Mouse (Mus musculus): ENCODE data around the gene Pik3c2b. TPM values are rescaled to one million over a fixed set of nuclear protein-coding genes. Genes with fewer than 3 reads are reported as not detected.

Pik3c2b gene
- polyA plus RNA-seq, 2 experiments: 0.48 to 0.76 TPM

- no peaks in the 10 kb centered on the region for H3K9me3 ChIP-seq (ENCODE audit: control insufficient read depth, low read length)
- no peak overlapping the region for H3K27ac ChIP-seq
- no peak overlapping the region for H3K9ac ChIP-seq (replicated peaks)
- TF ChIP-seq EP300 (IDR thresholded peaks at IDR 0.05; ENCODE audit: low read depth): no peak
- TF ChIP-seq CTCF (IDR thresholded peaks at IDR 0.05; ENCODE audit: low read depth): no peak
- no peaks in the 10 kb centered on the region for H3K27me3 ChIP-seq (ENCODE audit: control insufficient read depth, insufficient read depth, low read length)
- no peak overlapping the region for H3K4me2 ChIP-seq (ENCODE audit: low read depth)
- no peak for DNase-seq (ENCODE audit: low read depth in 3 of 3, low spot score in 3 of 3)
- peaks cover 0 to 27% of the 10 kb centered on the region in 2 experiments; a peak in 2 of 4 replicates for H3K4me1 ChIP-seq (replicated peaks; ENCODE audit: control insufficient read depth in 2 of 2, insufficient read depth in 2 of 2, low read length in 1 of 2)
- no peak overlapping the region for H3K4me3 ChIP-seq (ENCODE audit: insufficient read depth in 1 of 2, low read depth in 2 of 2, low read length in 2 of 2)
- H3K36me3 ChIP-seq (replicated peaks; ENCODE audit: control insufficient read depth, insufficient read depth, low read depth): no peaks in the 10 kb centered on the region
- ATAC-seq (ENCODE audit: insufficient read depth): no peak
- 52% methylated on average over 16 of the region's 16 CpGs for WGBS (ENCODE audit: insufficient replicate concordance)
Measured at GRCm38 (mm10) chr1:133071666-133072381, 26.4 kb downstream of the Pik3c2b start.

DNA sequence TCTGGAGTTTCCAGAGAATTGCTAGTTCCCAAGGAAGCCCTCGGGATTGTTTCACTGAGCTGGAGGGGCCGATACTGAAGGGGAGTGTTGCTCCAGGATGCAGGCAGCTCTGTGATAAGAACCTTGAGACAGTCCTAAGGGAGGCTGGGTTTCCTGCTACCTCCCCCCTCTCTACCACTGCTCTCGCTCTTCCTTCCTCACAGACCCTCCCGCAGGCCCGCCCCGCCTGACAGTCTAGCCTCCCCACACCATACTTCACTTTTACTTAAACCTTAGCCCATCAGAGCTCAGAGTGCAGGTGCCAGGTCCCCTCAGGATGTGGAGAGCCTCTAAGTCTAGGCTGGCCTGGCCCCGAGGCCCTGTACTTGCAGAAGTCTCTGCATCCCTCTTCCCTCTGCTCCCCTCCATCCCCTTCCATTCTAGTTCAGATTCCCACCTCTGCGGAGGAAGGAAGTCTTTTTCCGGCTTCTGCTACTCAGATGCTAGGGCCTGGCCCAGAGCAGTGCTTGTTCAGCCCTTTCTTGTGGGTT is 27.9 kb downstream of the Pik3c2b start:
- Histone ChIP-seq H3K27ac (no peak overlapping the region), H3K4me1 (replicated peaks; ENCODE audit: control insufficient read depth in 2 of 2, insufficient read depth in 2 of 2, low read length in 1 of 2) (peaks cover 0 to 30% of the 10 kb centered on the region in 2 experiments; a peak in 2 of 4 replicates), H3K4me3 (ENCODE audit: insufficient read depth in 1 of 2, low read depth in 2 of 2, low read length in 2 of 2) (no peak overlapping the region), H3K4me2 (ENCODE audit: low read depth) (no peak overlapping the region), H3K9me3 (ENCODE audit: control insufficient read depth, low read length) (no peaks in the 10 kb centered on the region), H3K36me3 (replicated peaks; ENCODE audit: control insufficient read depth, insufficient read depth, low read depth) (no peaks in the 10 kb centered on the region), H3K9ac (replicated peaks) (no peak overlapping the region), H3K27me3 (ENCODE audit: control insufficient read depth, insufficient read depth, low read length) (no peaks in the 10 kb centered on the region)
- 9% methylated on average over 9 of the region's 9 CpGs for WGBS (ENCODE audit: insufficient replicate concordance)
- DNase-seq (ENCODE audit: low read depth in 3 of 3, low spot score in 3 of 3) (no peak), ATAC-seq (ENCODE audit: insufficient read depth) (peak; percentile 69)
- no peak for TF ChIP-seq CTCF (IDR thresholded peaks at IDR 0.05; ENCODE audit: low read depth)
- no peak for TF ChIP-seq EP300 (IDR thresholded peaks at IDR 0.05; ENCODE audit: low read depth)

GRCm38 (mm10) chr1:133074541-133074940 is 29.1 kb downstream of the Pik3c2b start:
- no peak overlapping the region for H3K4me2 ChIP-seq (ENCODE audit: low read depth)
- H3K36me3 ChIP-seq (replicated peaks; ENCODE audit: control insufficient read depth, insufficient read depth, low read depth): no peaks in the 10 kb centered on the region
- H3K9ac ChIP-seq (replicated peaks): no peak overlapping the region
- H3K4me1 ChIP-seq (replicated peaks; ENCODE audit: control insufficient read depth in 2 of 2, insufficient read depth in 2 of 2, low read length in 1 of 2): peaks cover 0 to 30% of the 10 kb centered on the region in 2 experiments; a peak in 2 of 4 replicates
- 79% methylated on average over 13 of the region's 13 CpGs for WGBS (ENCODE audit: insufficient replicate concordance)
- TF ChIP-seq CTCF (IDR thresholded peaks at IDR 0.05; ENCODE audit: low read depth) (no peak), EP300 (IDR thresholded peaks at IDR 0.05; ENCODE audit: low read depth) (no peak)
- no peak for ATAC-seq (ENCODE audit: insufficient read depth)
- H3K27ac ChIP-seq: no peak overlapping the region
- H3K9me3 ChIP-seq (ENCODE audit: control insufficient read depth, low read length): no peaks in the 10 kb centered on the region
- H3K4me3 ChIP-seq (ENCODE audit: insufficient read depth in 1 of 2, low read depth in 2 of 2, low read length in 2 of 2): no peak overlapping the region
- no peak for DNase-seq (ENCODE audit: low read depth in 3 of 3, low spot score in 3 of 3)
- H3K27me3 ChIP-seq (ENCODE audit: control insufficient read depth, insufficient read depth, low read length): no peaks in the 10 kb centered on the region

- no peaks in the 10 kb centered on the region for H3K9me3 ChIP-seq (ENCODE audit: control insufficient read depth, low read length)
- no peaks in the 10 kb centered on the region for H3K36me3 ChIP-seq (replicated peaks; ENCODE audit: control insufficient read depth, insufficient read depth, low read depth)
- WGBS (ENCODE audit: insufficient replicate concordance): 48% methylated on average over 6 of the region's 6 CpGs
- H3K27ac ChIP-seq: no peak overlapping the region
- TF ChIP-seq EP300 (IDR thresholded peaks at IDR 0.05; ENCODE audit: low read depth): no peak
- TF ChIP-seq CTCF (IDR thresholded peaks at IDR 0.05; ENCODE audit: low read depth): no peak
- DNase-seq (ENCODE audit: low read depth in 3 of 3, low spot score in 3 of 3): no peak
- no peak overlapping the region for H3K9ac ChIP-seq (replicated peaks)
- no peaks in the 10 kb centered on the region for H3K27me3 ChIP-seq (ENCODE audit: control insufficient read depth, insufficient read depth, low read length)
- no peak overlapping the region for H3K4me2 ChIP-seq (ENCODE audit: low read depth)
- ATAC-seq (ENCODE audit: insufficient read depth): no peak
- peaks cover 0 to 27% of the 10 kb centered on the region in 2 experiments; a peak in 2 of 4 replicates for H3K4me1 ChIP-seq (replicated peaks; ENCODE audit: control insufficient read depth in 2 of 2, insufficient read depth in 2 of 2, low read length in 1 of 2)
- no peak overlapping the region for H3K4me3 ChIP-seq (ENCODE audit: insufficient read depth in 1 of 2, low read depth in 2 of 2, low read length in 2 of 2)
Measured at GRCm38 (mm10) chr1:133075651-133076400, 30.4 kb downstream of the Pik3c2b start.
